Mouse (Mus musculus) CH12.LX (cell line): ENCODE measurements around the gene Sgca. TPM values are rescaled to one million over a fixed set of nuclear protein-coding genes. Genes with fewer than 3 reads are reported as not detected.
A peak's percentile ranks its signal among the peaks of the same experiment; 100 is the strongest.

ENCODE experiments used
- DNase-seq: peaks from one replicate; pipeline ENCODE4 v3.0.0-alpha.2; 2013; ENCODE audit errors: extremely low read depth
- H3K27ac ChIP-seq: 2 replicates; pipeline ENCODE4 v1.5.1; 2012; ENCODE audit warnings: low read depth, mild to moderate bottlenecking, control low read depth, moderate library complexity; ENCODE audit not compliant: insufficient read depth
- H3K27me3 ChIP-seq: replicated peaks from 2 replicates; pipeline ENCODE3; 2012; ENCODE audit warnings: inconsistent platforms
- H3K36me3 ChIP-seq, 2 experiments: replicated peaks in 1 of 2; 2 replicates each; pipeline versions ENCODE3 to v1.6.1; 2012; ENCODE audit warnings: inconsistent platforms in 1 of 2, low read length in 1 of 2, mild to moderate bottlenecking in 1 of 2, mixed read lengths in 1 of 2, moderate library complexity in 1 of 2; ENCODE audit not compliant: control insufficient read depth in 1 of 2, insufficient read depth in 1 of 2
- H3K4me1 ChIP-seq, 2 experiments: 2 replicates each; pipeline ENCODE4 v1.6.1; 2012; ENCODE audit warnings: inconsistent platforms in 1 of 2, moderate library complexity in 1 of 2; ENCODE audit not compliant: insufficient read depth in 2 of 2, control insufficient read depth in 1 of 2
- H3K4me2 ChIP-seq: 2 replicates; pipeline ENCODE4 v1.6.1; 2012; ENCODE audit warnings: low read depth, mild to moderate bottlenecking, control low read depth; ENCODE audit not compliant: poor library complexity, insufficient read depth, severe bottlenecking
- H3K4me3 ChIP-seq, 3 experiments: fragments of 150-350 bp in 1 of 3; sonication (generic) in 1 of 3; replicated peaks in 1 of 3; 2 replicates each; pipeline versions ENCODE3 to v1.5.1; 2011 to 2012; ENCODE audit warnings: low read depth in 2 of 3, low read length in 2 of 3, mild to moderate bottlenecking in 2 of 3, moderate library complexity in 2 of 3, control low read depth in 1 of 3, improper control_type of control experiment in 1 of 3, inconsistent platforms in 1 of 3, mixed read lengths in 1 of 3; ENCODE audit not compliant: poor library complexity in 1 of 3
- H3K79me2 ChIP-seq: replicated peaks from 2 replicates; pipeline ENCODE4 v1.6.1; 2012; ENCODE audit warnings: mild to moderate bottlenecking, moderate library complexity; ENCODE audit not compliant: control insufficient read depth, poor library complexity, insufficient read depth, severe bottlenecking; ENCODE audit errors: extremely low read depth
- H3K9ac ChIP-seq: 2 replicates; pipeline ENCODE4 v1.6.1; 2012; ENCODE audit warnings: low read depth, mild to moderate bottlenecking, control low read depth, moderate library complexity; ENCODE audit not compliant: insufficient read depth
- H3K9me3 ChIP-seq: replicated peaks from 2 replicates; pipeline ENCODE3; 2012; ENCODE audit warnings: low read length, inconsistent platforms, mixed read lengths
- ELF1 ChIP-seq: IDR thresholded peaks from 2 replicates; pipeline ENCODE4 v1.6.1; 2014; ENCODE audit warnings: low read depth, mild to moderate bottlenecking, inconsistent platforms, low read length, improper control_type of control experiment
- ETS1 ChIP-seq: conservative IDR thresholded peaks from 2 replicates; pipeline ENCODE4 v1.6.1; 2012; ENCODE audit warnings: low read depth, mild to moderate bottlenecking, inconsistent platforms, low read length, improper control_type of control experiment, moderate library complexity
- GABPA ChIP-seq: IDR thresholded peaks from 2 replicates; pipeline ENCODE4 v1.6.1; 2012; ENCODE audit warnings: low read depth, low read length, improper control_type of control experiment, inconsistent platforms; ENCODE audit not compliant: insufficient replicate concordance
- JUND ChIP-seq: conservative IDR thresholded peaks from 2 replicates; pipeline ENCODE4 v1.6.1; 2011; ENCODE audit warnings: low read depth, low read length, improper control_type of control experiment
- KAT2A ChIP-seq: IDR thresholded peaks from 2 replicates; pipeline ENCODE4 v1.6.1; 2012; ENCODE audit warnings: low read length, improper control_type of control experiment, inconsistent platforms; ENCODE audit not compliant: insufficient replicate concordance
- MAFK ChIP-seq: IDR thresholded peaks from 2 replicates; pipeline ENCODE4 v1.6.1; 2011; ENCODE audit warnings: low read length, improper control_type of control experiment; ENCODE audit not compliant: insufficient replicate concordance
- MAZ ChIP-seq: IDR thresholded peaks from 2 replicates; pipeline ENCODE4 v1.6.1; 2012; ENCODE audit warnings: low read depth, mild to moderate bottlenecking, inconsistent platforms, low read length, improper control_type of control experiment, moderate library complexity
- MXI1 ChIP-seq: IDR thresholded peaks from 2 replicates; pipeline ENCODE4 v1.6.1; 2011; ENCODE audit warnings: mild to moderate bottlenecking, low read depth, low read length, improper control_type of control experiment
- PAX5 ChIP-seq: IDR thresholded peaks from 2 replicates; pipeline ENCODE4 v1.6.1; 2012; ENCODE audit warnings: low read length, inconsistent platforms, mixed read lengths
- POLR2A ChIP-seq: IDR thresholded peaks from 2 replicates; pipeline ENCODE4 v1.6.1; 2011; ENCODE audit warnings: low read depth, mild to moderate bottlenecking, improper control_type of control experiment, low read length
- POLR2AphosphoS2 ChIP-seq: IDR thresholded peaks from 2 replicates; pipeline ENCODE4 v1.6.1; 2011; ENCODE audit warnings: low read depth, low read length, improper control_type of control experiment
- RAD21 ChIP-seq: IDR thresholded peaks from 2 replicates; pipeline ENCODE4 v1.6.1; 2011; ENCODE audit warnings: low read depth, mild to moderate bottlenecking, low read length, improper control_type of control experiment, moderate library complexity
- RCOR1 ChIP-seq: conservative IDR thresholded peaks from 2 replicates; pipeline ENCODE4 v1.6.1; 2012; ENCODE audit warnings: low read depth, mild to moderate bottlenecking, inconsistent platforms, low read length, improper control_type of control experiment
- SIN3A ChIP-seq: IDR thresholded peaks from 2 replicates; pipeline ENCODE4 v1.6.1; 2012; ENCODE audit warnings: low read length, improper control_type of control experiment, inconsistent platforms
- TCF12 ChIP-seq: IDR thresholded peaks from 2 replicates; pipeline ENCODE4 v1.6.1; 2014; ENCODE audit warnings: low read depth, mild to moderate bottlenecking, inconsistent platforms, low read length, improper control_type of control experiment
- ZKSCAN1 ChIP-seq: IDR thresholded peaks from 2 replicates; pipeline ENCODE4 v1.6.1; 2012; ENCODE audit warnings: low read depth, inconsistent platforms, low read length, improper control_type of control experiment, borderline replicate concordance
- ZMIZ1 ChIP-seq: IDR thresholded peaks from 2 replicates; pipeline ENCODE4 v1.6.1; 2012; ENCODE audit warnings: low read depth, mild to moderate bottlenecking, inconsistent platforms, low read length, improper control_type of control experiment
- dilution Hi-C: fragments of 300-500 bp; cut with MboI; formaldehyde crosslinking; loops from 2 replicates; pipeline ENCODE4 v1.14.3; 2020; ENCODE audit warnings: low sequenced_read_pairs; ENCODE audit not compliant: extremely low pct_unique_long_range_greater_than_20kb, extremely low pct_ligation_motif_present
- in situ Hi-C: fragments of 300-500 bp; cut with MboI; formaldehyde crosslinking; loops from 3 replicates; pipeline ENCODE4 v1.14.3; 2019; ENCODE audit warnings: low sequenced_read_pairs, low pct_ligation_motif_present, low pct_unique_long_range_greater_than_20kb, mixed read lengths
- polyA plus RNA-seq: library from polyadenylated mRNA; unstranded; fragments of >175 nt; gene quantifications from 2 replicates; pipeline ENCODE4 v1.2.1, GENCODE M21; 2012; ENCODE audit warnings: low read depth; ENCODE audit not compliant: insufficient read length
- total RNA-seq, 2 experiments: library from RNA; depleted of rRNA; stranded (reverse); fragments of 300-350 nt in 1 of 2; fragments of >200 nt in 1 of 2; gene quantifications; 2 replicates each; pipeline ENCODE4 v1.2.3; 2012 to 2014

Sgca gene
- total and polyA plus RNA-seq, 3 experiments: 0.08 to 0.39 TPM; not detected in 1

DNA sequence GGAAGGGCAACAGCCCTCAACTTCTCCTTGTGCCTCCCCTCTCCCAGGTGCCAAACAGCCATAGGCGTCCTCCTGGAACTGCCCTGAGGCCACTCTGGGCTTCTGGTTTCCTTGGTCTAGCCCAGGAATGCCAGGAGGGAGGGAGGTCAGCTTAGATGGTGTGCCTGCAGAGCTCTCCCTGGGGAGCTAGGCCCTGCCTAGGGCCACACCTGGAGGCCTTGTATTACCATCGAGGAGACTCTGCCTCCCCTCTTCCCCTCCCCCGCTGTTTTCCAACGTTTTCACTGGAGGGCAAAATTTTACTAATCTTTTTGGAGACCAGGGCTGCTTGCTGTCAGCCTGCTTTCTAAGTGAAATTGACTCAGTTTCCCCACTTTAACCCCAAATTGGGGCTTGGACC lies 29.9 kb upstream of the Sgca start:
- peak overlapping the region; percentile 18 to 56 (median 50) for H3K4me3 ChIP-seq
- TF ChIP-seq PAX5 (no peak), JUND (no peak), GABPA (no peak), KAT2A (no peak), POLR2A (no peak), POLR2AphosphoS2 (no peak), TCF12 (no peak), RAD21 (no peak), MAFK (no peak), SIN3A (no peak), ELF1 (no peak), ETS1 (no peak), RCOR1 (no peak), ZKSCAN1 (no peak)
- H3K9ac ChIP-seq: peak overlapping the region; percentile 83
- H3K27me3 ChIP-seq: peaks cover 31% of the 10 kb centered on the region
- in situ Hi-C loops: no loop called here
- H3K4me2 ChIP-seq: peak overlapping the region; percentile 96
- H3K4me1 ChIP-seq: peaks cover 3 to 28% of the 10 kb centered on the region in 2 experiments
- H3K27ac ChIP-seq: no peak overlapping the region
- no peak for DNase-seq
- H3K9me3 ChIP-seq: no peaks in the 10 kb centered on the region
- peaks cover 22 to 47% of the 10 kb centered on the region in 2 experiments for H3K36me3 ChIP-seq
- H3K79me2 ChIP-seq: no peaks in the 10 kb centered on the region
- dilution Hi-C loops: no loop called here

DNA sequence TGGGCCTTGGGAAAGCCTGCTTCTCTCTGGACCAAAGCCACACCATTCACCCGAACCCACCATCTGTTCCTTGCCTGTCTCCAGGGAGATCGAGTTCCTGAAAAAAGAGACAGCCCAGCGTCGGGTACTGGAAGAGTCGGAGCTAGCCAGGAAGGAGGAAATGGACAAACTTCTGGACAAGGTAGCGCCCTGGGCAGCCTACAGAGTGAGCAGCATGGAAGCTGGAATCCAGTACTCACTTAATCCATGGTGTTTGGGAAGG lies 28.7 kb upstream of the Sgca start:
- H3K36me3 ChIP-seq: peaks cover 25 to 56% of the 10 kb centered on the region in 2 experiments
- in situ Hi-C loops: no loop called here
- H3K27ac ChIP-seq: no peak overlapping the region
- no peak overlapping the region for H3K4me2 ChIP-seq
- H3K27me3 ChIP-seq: peaks cover 23% of the 10 kb centered on the region
- peaks cover 8 to 40% of the 10 kb centered on the region in 2 experiments for H3K4me1 ChIP-seq
- H3K9me3 ChIP-seq: no peaks in the 10 kb centered on the region
- TF ChIP-seq MXI1 (no peak), POLR2AphosphoS2 (no peak), MAFK (no peak), SIN3A (no peak), MAZ (no peak), ZMIZ1 (no peak), ETS1 (no peak)
- TF ChIP-seq, all 38 proteins: peak for 0
- H3K4me3 ChIP-seq: no peak overlapping the region
- dilution Hi-C loops: no loop called here
- DNase-seq: no peak
- no peaks in the 10 kb centered on the region for H3K79me2 ChIP-seq
- H3K9ac ChIP-seq: no peak overlapping the region
